Mouse (Mus musculus) urinary bladder, adult 18-20 months (tissue): ENCODE results near the gene Pxdc1.

Experiments used
- DNase-seq, 2 experiments: peaks; one replicate each; pipeline ENCODE4 v3.0.0; 2022; ENCODE audit warnings: low spot score in 2 of 2, mixed read lengths in 2 of 2

Gene Pxdc1

DNA sequence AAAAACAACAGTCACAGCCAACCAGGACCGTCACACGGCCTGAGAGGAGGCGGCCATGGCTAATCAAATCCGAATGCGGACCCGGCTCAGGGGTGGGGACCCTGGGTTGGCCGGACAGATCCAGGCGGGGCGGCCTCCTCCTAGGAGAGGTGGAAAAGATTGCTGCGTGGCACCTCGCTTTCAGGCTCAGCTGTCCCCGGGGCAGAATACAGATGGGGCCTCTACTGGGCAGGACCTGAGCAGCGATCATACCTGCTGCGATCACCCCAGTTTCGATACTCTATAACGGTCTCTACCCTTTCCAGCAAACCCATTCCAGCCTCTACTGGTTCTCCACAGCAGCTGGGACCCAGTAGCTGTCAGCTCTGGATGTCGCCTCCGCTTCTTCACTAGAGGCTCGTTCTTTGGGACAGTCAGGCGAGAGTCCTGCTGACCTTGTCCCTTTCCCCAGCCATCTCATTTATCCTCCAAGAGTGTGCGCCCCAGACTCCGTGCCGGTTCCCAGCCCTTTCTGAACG, 1.8 kb downstream of the Pxdc1 start:
- DNase-seq = peak; percentile 8 to 21

DNA sequence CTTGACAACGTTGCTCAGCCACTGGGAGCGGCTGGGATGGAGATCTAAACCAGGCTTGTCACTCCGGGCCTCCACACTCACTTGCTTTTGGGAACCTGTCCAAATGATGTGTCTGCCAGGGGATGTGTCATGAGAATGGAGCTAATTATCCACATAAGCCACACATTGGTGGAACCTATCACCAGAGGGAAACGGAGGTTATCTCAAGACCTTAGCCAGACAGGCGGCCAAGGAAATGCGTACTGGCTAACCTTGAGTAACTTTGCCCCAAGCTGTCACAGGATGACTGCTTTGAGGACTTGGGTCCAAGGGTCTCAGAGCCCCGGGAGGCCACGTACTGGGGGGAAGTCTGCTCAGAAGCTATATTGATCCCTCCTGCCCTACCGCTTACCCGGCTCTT, 2.3 kb downstream of the Pxdc1 start:
- DNase-seq = peak in 1 of 2 experiments; percentile 23

DNA sequence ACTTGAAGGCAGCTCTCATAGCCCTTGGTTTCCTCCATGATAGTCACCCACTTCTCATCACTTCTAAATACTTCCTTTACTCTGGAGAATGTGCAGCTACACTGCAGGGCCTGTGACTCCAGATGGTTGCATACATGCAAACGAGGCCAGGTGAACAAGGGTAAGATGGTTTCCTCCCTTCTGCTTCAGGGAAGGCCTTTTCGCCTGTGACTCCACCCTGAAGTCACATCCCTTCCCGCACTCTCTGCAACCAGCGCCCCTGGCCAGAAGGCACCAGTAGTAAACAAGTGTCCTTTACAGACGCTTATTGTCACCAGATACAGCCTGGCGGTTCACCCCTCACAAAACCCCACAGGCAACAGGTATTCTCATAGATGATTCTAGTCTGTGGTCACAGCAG, 2.9 kb downstream of the Pxdc1 start:
- no peak for DNase-seq

DNA sequence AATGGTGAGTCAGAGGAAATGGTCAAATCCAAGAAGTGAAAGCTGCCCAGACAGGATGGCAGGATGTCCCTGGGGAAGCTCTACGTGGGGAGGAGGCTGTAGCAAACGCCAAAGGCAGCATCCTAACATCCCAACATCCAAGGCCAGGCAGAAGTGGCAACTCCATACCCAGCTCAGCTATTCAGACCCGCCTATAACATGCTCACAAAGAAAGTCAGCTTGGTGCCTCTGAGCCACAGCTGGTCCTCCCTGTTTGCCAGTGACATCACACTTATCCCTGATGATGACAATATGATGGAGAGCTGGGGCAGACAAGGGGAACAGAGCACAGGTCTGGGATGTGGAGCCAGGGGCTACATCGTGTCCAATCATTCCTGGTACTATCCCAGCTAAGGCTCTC, 5.5 kb downstream of the Pxdc1 start:
- DNase-seq = no peak

DNA sequence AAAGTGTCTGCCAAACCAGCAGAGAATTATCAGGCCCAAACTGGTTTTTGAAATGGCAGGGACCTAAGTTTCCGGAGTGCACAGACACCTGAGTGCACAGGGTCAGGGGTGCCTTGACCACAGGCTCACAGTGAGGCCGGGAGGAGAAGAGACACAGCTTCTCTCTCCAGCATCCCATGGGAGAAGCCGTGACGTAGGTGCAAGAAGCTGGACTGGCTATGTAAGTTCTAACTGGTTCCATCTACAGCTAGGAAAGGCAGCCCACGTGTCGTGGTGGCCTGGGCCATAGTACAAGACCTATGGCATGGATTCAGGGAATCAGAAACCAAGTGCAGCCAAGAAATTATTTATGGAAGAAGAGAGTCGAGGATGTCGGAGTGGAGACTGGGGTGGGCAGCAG, 6.1 kb downstream of the Pxdc1 start:
- DNase-seq = no peak

DNA sequence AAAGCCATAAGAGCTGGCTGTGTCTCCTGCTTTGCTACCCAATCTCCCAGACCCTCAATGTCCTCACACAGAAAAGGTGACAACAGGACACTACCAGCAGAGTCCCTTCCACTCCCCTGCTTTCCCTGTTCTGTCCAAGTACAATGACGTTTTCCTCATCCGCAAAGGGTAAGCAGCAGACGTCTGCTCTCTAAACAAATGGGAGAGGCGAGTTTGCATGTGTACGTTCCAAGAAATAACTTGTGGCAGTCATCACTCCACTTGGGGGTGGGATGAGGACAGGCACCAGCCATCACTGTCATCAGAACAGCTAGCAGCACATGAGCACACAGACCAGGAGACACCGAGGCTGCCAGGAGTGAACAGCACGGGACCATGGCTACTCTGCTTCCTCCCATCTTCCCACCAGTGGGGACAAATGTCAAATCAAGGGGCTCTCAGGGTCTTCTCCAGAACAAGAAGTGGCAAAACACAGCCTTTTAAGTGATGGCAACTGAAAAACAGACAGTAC, 7.0 kb downstream of the Pxdc1 start:
- no peak for DNase-seq

DNA sequence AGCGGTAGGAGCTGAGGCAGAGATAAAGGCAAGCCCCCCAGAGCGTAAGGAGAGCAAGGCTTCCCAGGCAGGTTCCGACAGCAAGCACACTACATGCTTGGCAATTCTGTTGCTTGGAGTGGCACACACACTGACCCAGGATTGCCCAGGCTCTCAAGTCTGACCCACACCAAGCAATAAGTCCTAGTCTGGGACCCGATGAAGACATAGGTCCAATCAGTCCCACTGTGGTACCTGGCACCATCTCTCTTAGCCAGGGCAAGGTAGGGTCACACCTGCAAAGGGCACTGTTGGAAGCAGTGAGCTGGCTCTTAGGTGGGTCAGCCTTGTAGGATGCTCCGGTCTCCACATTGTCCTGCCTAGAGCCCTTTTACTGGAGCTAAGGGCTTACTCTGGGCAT, 7.8 kb downstream of the Pxdc1 start:
- no peak for DNase-seq

DNA sequence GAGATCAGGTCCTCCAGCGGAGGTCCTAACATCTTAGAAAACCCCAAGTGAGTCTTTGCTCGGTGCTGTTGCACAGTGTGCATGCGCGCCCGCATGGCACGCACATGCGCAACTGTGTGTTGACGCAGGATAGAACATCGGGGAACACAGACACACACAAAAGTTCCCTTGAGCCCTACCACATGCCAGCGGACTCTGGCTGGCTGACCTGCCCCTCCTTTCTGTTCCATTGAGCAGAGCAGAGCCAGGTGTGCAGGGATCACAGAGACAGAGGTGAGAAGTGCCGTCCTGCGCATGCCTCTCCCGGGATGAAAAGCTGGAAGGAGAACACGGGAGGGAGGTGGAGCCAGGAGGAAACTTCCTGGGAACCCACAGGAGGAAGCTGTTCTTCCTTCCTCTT, 8.9 kb downstream of the Pxdc1 start:
- no peak for DNase-seq

DNA sequence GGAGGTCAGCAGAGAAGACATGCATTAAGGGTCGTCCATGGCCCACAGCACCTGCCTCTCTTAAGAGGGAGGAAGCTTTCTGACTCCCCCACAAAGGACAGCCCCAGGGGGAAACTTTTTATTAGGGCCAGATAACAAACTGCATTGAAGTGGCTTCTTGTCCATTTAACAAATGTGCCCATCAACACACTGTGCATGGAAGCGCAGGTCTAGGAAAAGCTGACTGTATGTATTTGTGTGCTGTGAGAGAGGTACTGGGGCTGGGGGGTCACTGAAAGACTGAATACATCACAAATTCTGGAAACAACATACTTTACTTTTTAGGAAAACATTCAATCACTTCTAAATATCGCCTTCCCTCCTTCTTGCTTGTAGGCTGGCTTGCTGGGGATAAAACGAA, 9.4 kb downstream of the Pxdc1 start:
- DNase-seq = no peak

DNA sequence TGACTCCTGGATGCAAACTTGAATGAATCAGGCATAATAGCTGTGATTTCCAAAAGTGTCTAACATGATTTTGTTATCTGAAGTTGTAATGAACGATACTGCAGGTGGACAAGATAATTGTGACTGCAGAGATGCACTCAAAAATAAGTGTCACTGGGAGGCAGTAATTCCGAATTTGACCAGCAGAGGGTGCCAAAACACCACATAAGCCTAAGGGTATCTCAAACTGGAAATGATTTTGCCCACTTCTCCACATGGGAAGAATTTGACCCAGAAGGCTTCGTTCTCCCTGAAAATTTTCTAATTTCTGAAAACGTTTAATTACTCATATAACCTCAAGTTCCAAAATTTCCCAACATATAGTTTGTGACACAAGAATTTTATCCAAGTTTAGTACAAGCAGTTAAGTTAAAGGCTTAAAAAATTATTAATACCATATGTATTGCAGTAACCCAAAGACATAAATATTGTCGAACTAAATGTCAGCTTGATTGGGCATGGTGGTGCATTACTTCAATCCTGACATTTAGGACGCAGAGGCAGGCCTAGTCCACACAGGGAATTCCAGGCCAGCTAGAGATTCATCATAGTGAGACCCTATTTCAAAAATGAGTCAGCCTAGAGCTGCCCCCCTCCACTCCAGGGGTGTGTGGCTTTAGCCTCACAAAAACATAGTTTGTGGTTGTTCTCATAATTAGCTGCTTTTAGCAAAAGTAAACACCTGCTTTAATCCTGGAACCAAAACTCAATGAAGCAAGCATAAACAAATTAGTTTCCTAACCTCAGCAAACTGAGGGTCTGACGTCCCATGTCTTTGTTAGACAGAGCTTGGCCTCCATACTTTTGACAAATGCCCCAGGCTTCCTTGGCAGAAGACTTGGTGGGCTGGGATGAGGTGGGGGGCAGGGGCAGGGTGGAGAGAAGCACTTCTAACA, 10.1 kb downstream of the Pxdc1 start:
- DNase-seq = peak; percentile 16 to 48

DNA sequence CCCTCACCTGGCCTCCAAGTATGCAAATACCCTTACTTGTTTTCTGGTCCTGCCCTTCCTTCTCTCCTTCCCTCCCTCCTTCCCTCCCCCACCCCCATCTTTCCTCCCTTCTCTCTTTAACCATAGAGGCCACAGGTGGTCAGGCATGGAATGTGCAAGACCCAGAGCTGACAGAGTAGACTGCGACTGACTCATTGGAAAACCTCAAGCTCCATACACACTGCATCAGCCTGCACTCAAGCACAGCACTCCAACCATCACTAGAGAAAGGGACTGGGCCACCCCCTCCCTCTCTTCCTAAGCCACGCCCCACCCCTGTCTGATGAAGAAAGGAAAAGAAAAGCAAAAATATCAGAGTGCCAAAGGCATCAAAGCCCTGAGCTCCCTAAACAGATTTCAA, 12.2 kb downstream of the Pxdc1 start:
- DNase-seq = no peak

DNA sequence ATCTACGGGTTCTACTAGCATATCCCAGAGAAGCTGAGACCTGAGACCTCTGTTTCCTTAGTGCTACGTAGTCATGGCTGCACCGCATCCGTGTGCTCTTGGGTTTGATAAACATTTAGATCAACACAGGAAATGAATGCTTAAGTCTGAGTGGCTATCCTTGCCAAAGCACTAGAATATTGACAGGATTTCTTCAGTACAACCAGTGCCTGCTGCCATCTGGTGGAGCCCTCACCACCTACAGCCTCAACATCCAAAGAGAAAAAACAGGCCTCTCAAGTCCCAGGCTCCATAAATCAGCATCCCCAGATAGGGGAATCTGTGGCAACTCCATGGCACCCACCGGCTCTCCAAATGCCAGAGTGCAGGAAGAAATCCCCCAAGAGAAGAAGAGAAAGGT, 17.3 kb downstream of the Pxdc1 start:
- DNase-seq = peak; percentile 30 to 55

DNA sequence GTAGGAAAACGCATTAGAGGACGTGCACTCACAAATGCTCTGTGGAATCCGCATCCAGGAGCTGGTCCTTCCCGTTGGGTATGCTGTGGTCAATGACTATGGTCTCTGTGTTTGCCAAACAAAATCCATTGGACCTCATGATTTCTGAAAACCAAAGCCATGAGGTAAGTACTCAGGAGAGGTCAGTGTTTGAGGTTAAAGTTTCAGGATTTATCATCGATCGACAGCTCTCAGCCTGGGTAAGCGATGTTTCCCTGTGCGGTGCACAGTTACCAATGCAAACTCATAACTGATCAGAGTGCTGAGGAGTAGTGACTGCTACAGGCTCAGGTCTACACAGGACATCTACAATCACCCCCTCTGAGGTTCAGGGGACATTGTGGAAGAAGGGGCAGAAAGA, 23.0 kb downstream of the Pxdc1 start:
- no peak for DNase-seq

DNA sequence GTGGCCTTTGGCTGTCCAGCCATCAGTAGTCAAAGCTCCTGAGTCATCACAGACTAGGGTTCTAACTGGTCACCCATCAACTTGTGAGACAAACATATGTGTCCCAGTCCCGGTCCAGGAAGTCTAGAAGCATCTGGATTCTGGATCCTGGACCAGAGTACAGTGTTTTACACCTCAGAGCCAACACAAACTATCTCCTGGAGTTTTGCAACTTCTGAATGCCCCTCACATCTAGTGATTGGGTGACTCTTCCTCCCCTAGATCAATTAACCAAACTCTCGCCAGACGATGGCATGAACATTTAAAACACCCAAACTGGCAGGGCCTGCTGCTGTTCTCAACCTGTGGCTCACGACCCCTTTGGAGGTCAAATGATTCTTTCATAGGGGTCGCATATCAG, 23.5 kb downstream of the Pxdc1 start:
- DNase-seq = no peak

DNA sequence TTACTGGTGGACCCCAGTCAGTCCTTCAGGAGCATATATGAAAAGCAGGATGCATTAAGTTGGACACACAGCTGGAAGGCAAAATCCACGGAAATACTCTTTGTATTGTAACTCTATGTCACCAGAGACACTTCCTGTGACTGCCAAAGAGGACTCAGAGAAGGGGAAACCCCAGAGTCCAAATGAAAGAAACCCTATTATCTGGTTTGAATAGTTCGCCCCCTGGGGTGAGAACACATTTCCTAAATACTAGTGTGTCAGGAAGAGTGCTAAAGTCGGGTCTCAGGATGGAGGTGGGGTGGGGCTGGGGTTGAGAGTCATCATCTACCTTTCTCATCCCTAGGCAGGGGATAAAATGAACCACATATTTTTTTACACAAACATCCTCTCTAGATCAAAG, 25.8 kb downstream of the Pxdc1 start:
- DNase-seq = no peak

DNA sequence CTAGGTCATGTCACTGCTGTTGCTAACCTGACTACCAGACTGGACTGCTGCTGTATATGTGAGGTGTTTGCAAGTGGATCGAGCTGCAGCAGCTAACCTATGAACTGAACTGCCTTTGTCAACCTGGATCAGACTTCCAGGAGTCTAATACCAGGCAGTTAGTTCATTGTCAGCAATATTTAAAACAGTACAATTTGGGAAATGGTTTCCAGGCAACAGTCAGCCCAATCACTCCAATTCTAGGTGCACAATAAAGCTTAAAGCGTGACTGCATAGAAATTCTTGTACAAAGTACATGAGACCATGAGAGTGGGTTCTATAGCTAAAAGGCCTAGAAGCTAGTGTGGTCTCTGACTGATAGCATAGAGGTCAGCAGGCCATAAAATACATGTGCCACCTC, 28.9 kb downstream of the Pxdc1 start:
- no peak for DNase-seq

DNA sequence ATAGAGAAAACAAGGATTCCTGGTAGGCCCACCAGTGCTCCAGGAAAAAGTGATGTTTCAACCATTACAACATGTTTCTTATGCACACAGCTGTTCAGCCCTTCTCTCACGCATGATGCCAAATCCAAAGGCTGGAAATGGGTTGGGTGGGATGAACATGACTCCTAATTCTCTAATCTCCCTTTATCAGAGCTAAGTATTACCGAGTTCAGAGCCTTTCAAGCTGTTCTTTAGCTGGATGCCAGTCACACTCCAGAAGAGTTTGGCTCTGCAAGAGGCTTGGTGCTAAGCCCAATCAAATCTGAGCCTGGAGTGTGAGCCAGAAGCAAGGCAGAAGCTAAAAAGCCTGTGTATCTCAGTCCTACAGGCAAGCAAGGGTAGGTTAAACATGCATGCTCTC, 40.9 kb downstream of the Pxdc1 start:
- DNase-seq = peak in 1 of 2 experiments; percentile 6

DNA sequence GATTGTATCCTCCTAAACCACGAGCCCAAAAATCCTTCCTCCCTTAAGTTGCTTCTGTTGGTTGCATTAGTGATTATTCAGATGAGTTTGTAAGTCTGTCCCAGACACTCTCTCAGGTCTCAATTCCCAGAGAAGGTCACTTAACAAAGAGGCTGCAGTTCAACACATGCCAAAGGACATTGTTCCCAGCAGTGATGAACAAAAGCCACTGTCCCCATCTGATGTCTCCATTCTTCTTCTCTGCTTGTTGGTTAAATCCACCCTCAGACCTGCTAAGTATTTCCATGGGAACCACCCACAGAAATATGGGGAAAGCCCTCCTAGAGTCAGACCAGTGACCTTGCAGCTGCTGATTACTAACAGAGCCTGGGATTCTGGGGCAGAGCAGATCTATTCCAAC, 43.6 kb downstream of the Pxdc1 start:
- no peak for DNase-seq

DNA sequence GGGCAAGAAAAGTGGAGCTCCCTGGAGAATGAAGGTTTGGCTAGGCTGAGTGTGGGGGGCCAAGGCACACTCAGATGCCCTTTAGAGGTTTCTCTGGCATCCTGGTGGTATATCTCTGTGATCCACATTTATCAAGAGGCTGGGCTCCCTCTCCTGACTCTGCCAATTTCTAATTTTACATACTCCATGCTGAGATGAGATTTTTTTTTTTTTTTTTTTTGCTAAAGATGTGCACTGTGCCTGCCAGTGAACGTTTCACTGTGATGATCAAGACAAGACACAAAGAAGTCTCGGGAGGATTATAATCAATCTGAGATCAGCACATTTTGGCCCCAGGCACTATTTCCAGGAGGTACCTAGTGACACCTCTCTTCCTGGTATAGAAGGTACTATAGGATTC, 46.2 kb downstream of the Pxdc1 start:
- no peak for DNase-seq

DNA sequence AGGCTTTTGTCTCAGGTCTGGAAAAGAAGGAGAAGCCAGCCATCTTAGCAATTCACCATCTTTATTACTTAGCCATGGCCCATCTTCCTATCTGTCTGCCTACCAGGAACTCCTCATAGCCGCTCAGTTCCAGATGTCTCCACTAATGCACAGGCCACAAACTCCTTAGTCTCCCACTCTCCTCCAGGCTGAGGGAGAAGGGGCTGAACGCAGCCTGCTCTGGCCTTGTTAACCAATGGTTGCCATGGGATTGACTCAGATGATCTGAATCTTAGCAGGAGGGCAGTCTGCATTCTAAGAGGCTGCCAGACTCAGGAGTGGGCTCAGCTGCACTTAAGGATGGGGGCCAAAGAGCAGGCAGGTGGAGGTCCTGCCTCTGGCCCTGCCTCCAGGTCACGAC, 47.4 kb downstream of the Pxdc1 start:
- no peak for DNase-seq

DNA sequence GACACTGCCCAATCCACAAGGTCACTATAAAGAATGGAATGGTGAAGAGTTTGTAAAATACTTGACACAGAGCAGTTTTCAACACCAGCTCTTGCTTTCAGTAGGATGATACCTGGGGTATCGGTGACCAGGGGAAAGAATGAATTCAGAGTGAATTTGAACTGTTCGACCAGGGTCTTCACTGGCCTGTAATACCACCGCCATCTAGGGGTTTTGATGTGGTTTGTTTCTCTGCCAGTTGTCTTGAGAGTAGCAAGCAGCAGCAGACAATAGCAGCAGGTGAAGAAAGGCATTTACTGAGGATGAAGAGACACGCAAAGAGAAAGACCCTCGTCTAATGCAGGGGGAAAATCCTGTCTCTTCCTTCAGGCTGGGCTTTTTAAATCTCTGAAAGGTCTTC, 48.1 kb downstream of the Pxdc1 start:
- DNase-seq = no peak

DNA sequence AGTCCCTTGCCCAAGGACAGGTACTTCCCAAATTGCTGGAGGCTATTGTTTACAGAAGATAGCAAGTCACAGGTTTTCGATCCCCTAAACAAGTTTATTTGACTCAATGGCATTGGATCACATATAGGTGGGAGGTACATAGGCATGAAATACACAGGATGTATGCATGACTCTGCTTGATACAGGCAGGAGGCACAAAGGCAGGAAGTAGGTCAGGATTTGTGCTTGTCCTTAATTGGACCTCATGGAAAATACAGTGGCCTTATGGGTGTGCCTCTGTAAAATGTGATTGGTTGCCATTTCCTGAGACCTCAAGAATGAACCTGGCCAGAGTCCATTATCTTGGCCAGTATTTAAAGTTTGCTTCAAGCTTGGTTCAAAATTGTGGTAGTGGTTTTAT, 48.9 kb downstream of the Pxdc1 start:
- no peak for DNase-seq

DNA sequence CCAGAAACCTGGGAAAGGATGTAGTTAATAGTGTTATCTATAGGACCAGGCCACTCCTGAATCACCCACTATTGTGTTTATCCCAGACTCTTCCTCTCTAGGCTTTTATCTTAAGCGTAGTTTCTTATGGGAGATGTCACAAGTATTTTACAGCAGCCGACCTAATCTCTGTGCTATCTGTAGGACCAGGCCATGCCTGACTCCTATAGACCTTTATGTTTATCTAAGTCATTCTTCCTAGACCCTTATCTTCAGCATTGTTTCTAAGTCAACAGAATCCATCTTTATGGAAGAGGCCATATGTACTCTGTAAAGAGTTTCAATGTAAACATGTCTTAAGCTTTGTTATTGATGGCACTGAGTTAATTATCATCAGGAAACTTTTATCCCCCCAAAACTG, 50.5 kb downstream of the Pxdc1 start:
- no peak for DNase-seq
